Mouse (Mus musculus): Measurements from ENCODE around the gene Gm34653. TPM values are rescaled to one million over a fixed set of nuclear protein-coding genes. Genes with fewer than 3 reads are reported as not detected.
A peak's percentile ranks its signal among the peaks of the same experiment; 100 is the strongest.
"Not testable (repeated sequence)": the region's sequence is repeated elsewhere in the genome, so short reads cannot be mapped to it uniquely, and the experiment has no call there.

Gene Gm34653
- polyA plus RNA-seq, 1 experiment: not detected

GRCm38 (mm10) chr2:34810775-34811174 lies 22.0 kb upstream of the Gm34653 start:
- Histone ChIP-seq H3K4me1 (ENCODE audit: control insufficient read depth) (peaks cover 71% of the 10 kb centered on the region), H3K36me3 (ENCODE audit: control insufficient read depth) (peaks cover 100% of the 10 kb centered on the region)

GRCm38 (mm10) chr2:34812706-34813105 lies 20.1 kb upstream of the Gm34653 start:
- TF ChIP-seq TAL1 (IDR thresholded peaks at IDR 0.05; ENCODE audit: low read length): no peak
- no peak for TF ChIP-seq GATA1 (IDR thresholded peaks at IDR 0.05; ENCODE audit: low read length)
- peaks cover 59% of the 10 kb centered on the region for H3K4me1 ChIP-seq (ENCODE audit: control insufficient read depth)
- no peaks in the 10 kb centered on the region for H3K9me3 ChIP-seq (ENCODE audit: control insufficient read depth, low read length)
- H3K36me3 ChIP-seq (ENCODE audit: control insufficient read depth): peaks cover 100% of the 10 kb centered on the region
- H3K4me3 ChIP-seq (replicated peaks): no peak overlapping the region
- H3K27me3 ChIP-seq (ENCODE audit: control insufficient read depth): no peaks in the 10 kb centered on the region

More at GRCm38 (mm10) chr2:34810775-34811174, 22.0 kb upstream of the Gm34653 start:
- no peak for TF ChIP-seq GATA1 (IDR thresholded peaks at IDR 0.05; ENCODE audit: low read length)
- TF ChIP-seq TAL1 (IDR thresholded peaks at IDR 0.05; ENCODE audit: low read length): peak; percentile 4; the same call in 1 of the 3 replicates
- H3K4me3 ChIP-seq (replicated peaks): peak overlapping the region; percentile 14
- no peaks in the 10 kb centered on the region for H3K27me3 ChIP-seq (ENCODE audit: control insufficient read depth)
- H3K9me3 ChIP-seq (ENCODE audit: control insufficient read depth, low read length): no peaks in the 10 kb centered on the region

DNA sequence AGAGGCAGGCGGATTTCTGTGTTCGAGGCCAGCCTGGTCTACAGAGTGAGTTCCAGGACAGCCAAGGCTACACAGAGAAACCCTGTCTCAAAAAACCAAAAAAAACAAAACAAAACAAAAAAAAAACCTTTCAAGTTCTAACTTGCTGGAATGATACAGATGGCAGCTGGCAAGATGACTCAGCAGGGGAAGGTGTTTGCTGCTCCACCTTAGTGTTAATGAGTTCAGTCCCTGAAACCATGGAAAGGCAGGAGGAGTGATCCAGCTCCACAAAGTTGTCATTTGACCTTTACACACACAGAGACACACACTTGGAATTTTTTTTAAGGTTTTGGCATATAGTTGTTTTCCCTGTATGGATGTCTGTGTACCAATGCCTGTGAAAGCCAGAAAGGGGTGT lies 16.9 kb upstream of the Gm34653 start:
- peaks cover 97% of the 10 kb centered on the region for H3K36me3 ChIP-seq (ENCODE audit: control insufficient read depth)
- peaks cover 38% of the 10 kb centered on the region for H3K4me1 ChIP-seq (ENCODE audit: control insufficient read depth)
- H3K9me3 ChIP-seq (ENCODE audit: control insufficient read depth, low read length); H3K4me3 ChIP-seq (replicated peaks); H3K27me3 ChIP-seq (ENCODE audit: control insufficient read depth): not testable (repeated sequence)

DNA sequence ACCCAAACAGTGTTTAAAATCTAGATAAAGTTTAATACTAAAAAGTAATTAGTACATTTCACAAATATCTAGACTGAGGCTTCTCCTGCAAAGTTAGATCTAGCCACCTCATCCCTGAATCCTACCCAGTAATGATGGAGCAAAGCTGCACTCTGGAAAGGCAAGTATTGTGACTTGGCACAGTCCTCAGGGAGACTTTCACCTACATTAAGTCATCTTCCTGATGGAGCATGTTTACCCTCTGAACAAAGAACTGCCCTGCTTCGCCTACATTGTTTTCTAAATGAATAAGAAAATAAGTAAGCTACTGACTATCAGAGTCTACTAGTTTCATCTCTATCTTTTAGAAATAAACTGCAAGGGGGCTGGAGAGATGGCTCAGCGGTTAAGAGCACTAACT lies 14.3 kb upstream of the Gm34653 start:
- Histone ChIP-seq H3K36me3 (ENCODE audit: control insufficient read depth) (peaks cover 94% of the 10 kb centered on the region), H3K4me3 (replicated peaks) (no peak overlapping the region), H3K4me1 (ENCODE audit: control insufficient read depth) (peaks cover 48% of the 10 kb centered on the region), H3K27me3 (ENCODE audit: control insufficient read depth) (no peaks in the 10 kb centered on the region), H3K9me3 (ENCODE audit: control insufficient read depth, low read length) (no peaks in the 10 kb centered on the region)
- TF ChIP-seq TAL1 (IDR thresholded peaks at IDR 0.05; ENCODE audit: low read length) (no peak), GATA1 (IDR thresholded peaks at IDR 0.05; ENCODE audit: low read length) (no peak)

DNA sequence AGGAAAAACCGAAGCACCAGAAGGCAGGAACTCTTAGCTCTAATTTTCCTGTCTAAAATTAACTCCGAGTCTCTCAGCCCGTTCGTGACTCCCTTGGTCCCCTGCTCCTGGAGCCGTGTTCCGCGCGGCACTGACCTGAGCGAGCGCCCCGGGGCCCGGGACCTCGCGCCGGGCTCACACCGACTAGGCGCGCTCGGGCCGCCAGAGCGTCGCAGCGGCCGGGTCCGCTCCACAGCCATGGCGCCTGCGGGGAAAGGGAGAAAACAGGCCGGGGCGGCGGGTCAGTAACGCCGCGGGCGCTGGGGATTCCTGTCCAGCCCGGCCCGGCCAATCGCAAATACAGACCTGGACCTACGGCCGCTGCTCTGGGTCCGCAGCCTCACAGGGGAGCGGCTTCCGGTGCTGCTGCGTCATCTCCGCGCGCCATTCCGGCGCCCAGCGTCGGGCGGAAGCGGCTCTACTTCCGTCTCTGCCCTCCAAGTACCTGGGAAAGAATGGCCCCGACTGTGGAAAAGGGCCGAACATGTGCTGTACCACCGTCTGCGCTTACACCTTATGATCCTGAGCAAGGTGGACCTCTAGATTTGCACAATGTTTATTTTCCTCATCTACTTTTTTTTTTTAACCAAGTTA lies 6.9 kb upstream of the Gm34653 start, which contains the start of gene Fbxw2:
Fbxw2 (minus strand) TSS at position 485 of the 633 bp plus-strand sequence.
- H3K9me3 ChIP-seq (ENCODE audit: control insufficient read depth, low read length): peaks cover 17% of the 10 kb centered on the region
- TF ChIP-seq TAL1 (IDR thresholded peaks at IDR 0.05; ENCODE audit: low read length) (no peak), GATA1 (IDR thresholded peaks at IDR 0.05; ENCODE audit: low read length) (no peak)
- H3K4me1 ChIP-seq (ENCODE audit: control insufficient read depth): peaks cover 55% of the 10 kb centered on the region
- peak within 1 kb of the TSS; percentile 86 for H3K4me3 ChIP-seq (replicated peaks)
- H3K27me3 ChIP-seq (ENCODE audit: control insufficient read depth): peaks cover 3% of the 10 kb centered on the region
- peaks cover 36% of the 10 kb centered on the region for H3K36me3 ChIP-seq (ENCODE audit: control insufficient read depth)

GRCm38 (mm10) chr2:34826460-34827231 lies 6.2 kb upstream of the Gm34653 start:
- peaks cover 51% of the 10 kb centered on the region for H3K4me1 ChIP-seq (ENCODE audit: control insufficient read depth)
- H3K4me3 ChIP-seq (replicated peaks): peak overlapping the region; percentile 86
- no peak for TF ChIP-seq GATA1 (IDR thresholded peaks at IDR 0.05; ENCODE audit: low read length)
- no peak for TF ChIP-seq TAL1 (IDR thresholded peaks at IDR 0.05; ENCODE audit: low read length)
- H3K9me3 ChIP-seq (ENCODE audit: control insufficient read depth, low read length): peaks cover 17% of the 10 kb centered on the region
- H3K36me3 ChIP-seq (ENCODE audit: control insufficient read depth): peaks cover 31% of the 10 kb centered on the region
- H3K27me3 ChIP-seq (ENCODE audit: control insufficient read depth): peaks cover 3% of the 10 kb centered on the region

GRCm38 (mm10) chr2:34827591-34827990 lies 5.2 kb upstream of the Gm34653 start:
- TF ChIP-seq TAL1 (IDR thresholded peaks at IDR 0.05; ENCODE audit: low read length) (no peak), GATA1 (IDR thresholded peaks at IDR 0.05; ENCODE audit: low read length) (no peak)
- Histone ChIP-seq H3K36me3 (ENCODE audit: control insufficient read depth) (peaks cover 21% of the 10 kb centered on the region), H3K9me3 (ENCODE audit: control insufficient read depth, low read length) (peaks cover 17% of the 10 kb centered on the region), H3K4me1 (ENCODE audit: control insufficient read depth) (peaks cover 42% of the 10 kb centered on the region), H3K27me3 (ENCODE audit: control insufficient read depth) (peaks cover 3% of the 10 kb centered on the region), H3K4me3 (replicated peaks) (no peak overlapping the region)

DNA sequence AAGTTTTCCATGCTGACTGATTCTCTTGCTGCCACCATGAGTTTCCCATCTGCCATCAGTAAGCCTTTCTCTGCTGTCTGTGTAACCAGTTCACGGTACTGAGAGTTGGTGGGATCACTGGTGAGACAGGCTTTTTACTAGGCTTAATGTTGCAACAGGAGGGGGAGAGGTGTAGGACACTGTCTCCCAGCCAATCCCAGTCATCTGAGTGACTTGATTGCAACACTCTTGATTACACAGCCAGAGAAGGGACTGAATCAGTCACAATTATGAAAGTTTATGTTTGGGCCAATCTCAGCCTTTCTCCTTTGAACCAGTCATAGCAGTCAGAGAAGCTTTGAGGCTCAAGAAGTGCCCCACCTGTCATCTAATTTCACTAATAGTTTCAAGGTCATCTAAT lies 4.8 kb upstream of the Gm34653 start:
- peaks cover 3% of the 10 kb centered on the region for H3K27me3 ChIP-seq (ENCODE audit: control insufficient read depth)
- peaks cover 17% of the 10 kb centered on the region for H3K9me3 ChIP-seq (ENCODE audit: control insufficient read depth, low read length)
- no peak overlapping the region for H3K4me3 ChIP-seq (replicated peaks)
- TF ChIP-seq GATA1 (IDR thresholded peaks at IDR 0.05; ENCODE audit: low read length) (no peak), TAL1 (IDR thresholded peaks at IDR 0.05; ENCODE audit: low read length) (no peak)
- H3K36me3 ChIP-seq (ENCODE audit: control insufficient read depth): peaks cover 18% of the 10 kb centered on the region
- H3K4me1 ChIP-seq (ENCODE audit: control insufficient read depth): peaks cover 38% of the 10 kb centered on the region

DNA sequence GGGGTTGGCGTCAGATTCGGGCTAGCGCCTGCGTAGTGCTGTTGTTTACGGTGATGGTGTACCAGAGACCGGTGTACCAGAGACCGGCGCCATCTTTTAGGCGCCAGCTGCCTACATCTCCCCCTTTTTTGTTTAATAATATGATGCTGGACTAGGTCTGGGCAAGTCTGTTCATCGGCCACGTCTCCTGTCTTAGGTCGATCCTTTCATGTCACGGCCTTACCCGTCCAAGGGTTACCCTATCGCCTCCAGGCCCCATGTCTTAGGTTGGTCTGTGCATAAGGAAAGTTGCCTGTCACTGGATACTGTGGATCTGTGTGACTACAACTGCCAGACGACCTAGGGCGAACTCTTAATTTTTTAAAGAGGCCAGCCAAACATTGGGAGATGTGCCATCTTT lies 2.7 kb upstream of the Gm34653 start:
- H3K4me1 ChIP-seq (ENCODE audit: control insufficient read depth): peaks cover 17% of the 10 kb centered on the region
- H3K36me3 ChIP-seq (ENCODE audit: control insufficient read depth); H3K4me3 ChIP-seq (replicated peaks); H3K27me3 ChIP-seq (ENCODE audit: control insufficient read depth): not testable (repeated sequence)
- H3K9me3 ChIP-seq (ENCODE audit: control insufficient read depth, low read length): peaks cover 17% of the 10 kb centered on the region

Measured in erythroblast, embryonic 14.5 days (primary cell).